Mouse (Mus musculus): ENCODE data around the gene Uap1. TPM values are rescaled to one million over a fixed set of nuclear protein-coding genes. Genes with fewer than 3 reads are reported as not detected.

Gene Uap1
- polyA plus RNA-seq, 1 experiment, result 34.0 TPM

GRCm38 (mm10) chr1:170147651-170148448 lies 26.9 kb downstream of the Uap1 start:
- DNase-seq (ENCODE audit: low read depth), result no peak
- TF ChIP-seq CTCF (IDR thresholded peaks at IDR 0.05; ENCODE audit: borderline replicate concordance, extremely low read depth, insufficient read depth, insufficient read length) (no peak), POLR2A (IDR thresholded peaks at IDR 0.05; ENCODE audit: borderline replicate concordance, extremely low read depth, insufficient read depth, insufficient read length, poor library complexity, severe bottlenecking) (no peak)

GRCm38 (mm10) chr1:170145606-170146005 lies 29.2 kb downstream of the Uap1 start:
- TF ChIP-seq POLR2A (IDR thresholded peaks at IDR 0.05; ENCODE audit: borderline replicate concordance, extremely low read depth, insufficient read depth, insufficient read length, poor library complexity, severe bottlenecking) (no peak), CTCF (IDR thresholded peaks at IDR 0.05; ENCODE audit: borderline replicate concordance, extremely low read depth, insufficient read depth, insufficient read length) (no peak)
- DNase-seq (ENCODE audit: low read depth), result no peak

GRCm38 (mm10) chr1:170142256-170142871 lies 32.4 kb downstream of the Uap1 start:
- TF ChIP-seq CTCF (IDR thresholded peaks at IDR 0.05; ENCODE audit: borderline replicate concordance, extremely low read depth, insufficient read depth, insufficient read length), result no peak
- no peak for TF ChIP-seq POLR2A (IDR thresholded peaks at IDR 0.05; ENCODE audit: borderline replicate concordance, extremely low read depth, insufficient read depth, insufficient read length, poor library complexity, severe bottlenecking)
- no peak for DNase-seq (ENCODE audit: low read depth)

GRCm38 (mm10) chr1:170141626-170142025 lies 33.1 kb downstream of the Uap1 start:
- no peak for DNase-seq (ENCODE audit: low read depth)
- TF ChIP-seq POLR2A (IDR thresholded peaks at IDR 0.05; ENCODE audit: borderline replicate concordance, extremely low read depth, insufficient read depth, insufficient read length, poor library complexity, severe bottlenecking), result no peak
- no peak for TF ChIP-seq CTCF (IDR thresholded peaks at IDR 0.05; ENCODE audit: borderline replicate concordance, extremely low read depth, insufficient read depth, insufficient read length)

GRCm38 (mm10) chr1:170136351-170137009 lies 38.3 kb downstream of the Uap1 start:
- peak; percentile 79 for DNase-seq (ENCODE audit: low read depth)
- TF ChIP-seq CTCF (IDR thresholded peaks at IDR 0.05; ENCODE audit: borderline replicate concordance, extremely low read depth, insufficient read depth, insufficient read length) (peak; percentile 67; the same call in 1 of the 2 replicates), POLR2A (IDR thresholded peaks at IDR 0.05; ENCODE audit: borderline replicate concordance, extremely low read depth, insufficient read depth, insufficient read length, poor library complexity, severe bottlenecking) (no peak)

- DNase-seq (ENCODE audit: low read depth), result no peak
- TF ChIP-seq CTCF (IDR thresholded peaks at IDR 0.05; ENCODE audit: borderline replicate concordance, extremely low read depth, insufficient read depth, insufficient read length), result no peak
- TF ChIP-seq POLR2A (IDR thresholded peaks at IDR 0.05; ENCODE audit: borderline replicate concordance, extremely low read depth, insufficient read depth, insufficient read length, poor library complexity, severe bottlenecking), result no peak
Observed at GRCm38 (mm10) chr1:170134264-170134663, 40.5 kb downstream of the Uap1 start.

- no peak for TF ChIP-seq CTCF (IDR thresholded peaks at IDR 0.05; ENCODE audit: borderline replicate concordance, extremely low read depth, insufficient read depth, insufficient read length)
- TF ChIP-seq POLR2A (IDR thresholded peaks at IDR 0.05; ENCODE audit: borderline replicate concordance, extremely low read depth, insufficient read depth, insufficient read length, poor library complexity, severe bottlenecking), result no peak
- DNase-seq (ENCODE audit: low read depth), result no peak
Observed at GRCm38 (mm10) chr1:170130962-170131361, 43.8 kb downstream of the Uap1 start.

GRCm38 (mm10) chr1:170124644-170125043 lies 50.1 kb downstream of the Uap1 start:
- TF ChIP-seq POLR2A (IDR thresholded peaks at IDR 0.05; ENCODE audit: borderline replicate concordance, extremely low read depth, insufficient read depth, insufficient read length, poor library complexity, severe bottlenecking) (no peak), CTCF (IDR thresholded peaks at IDR 0.05; ENCODE audit: borderline replicate concordance, extremely low read depth, insufficient read depth, insufficient read length) (no peak)
- no peak for DNase-seq (ENCODE audit: low read depth)

GRCm38 (mm10) chr1:170113616-170114015 lies 61.1 kb downstream of the Uap1 start:
- TF ChIP-seq POLR2A (IDR thresholded peaks at IDR 0.05; ENCODE audit: borderline replicate concordance, extremely low read depth, insufficient read depth, insufficient read length, poor library complexity, severe bottlenecking), result no peak
- TF ChIP-seq CTCF (IDR thresholded peaks at IDR 0.05; ENCODE audit: borderline replicate concordance, extremely low read depth, insufficient read depth, insufficient read length), result no peak

GRCm38 (mm10) chr1:170112261-170112660 lies 62.5 kb downstream of the Uap1 start:
- no peak for DNase-seq (ENCODE audit: low read depth)
- no peak for TF ChIP-seq POLR2A (IDR thresholded peaks at IDR 0.05; ENCODE audit: borderline replicate concordance, extremely low read depth, insufficient read depth, insufficient read length, poor library complexity, severe bottlenecking)
- TF ChIP-seq CTCF (IDR thresholded peaks at IDR 0.05; ENCODE audit: borderline replicate concordance, extremely low read depth, insufficient read depth, insufficient read length), result no peak

More at GRCm38 (mm10) chr1:170113616-170114015, 61.1 kb downstream of the Uap1 start:
- DNase-seq (ENCODE audit: low read depth), result no peak

GRCm38 (mm10) chr1:170111651-170112226 lies 63.0 kb downstream of the Uap1 start:
- DNase-seq (ENCODE audit: low read depth), result no peak

More at GRCm38 (mm10) chr1:170111651-170112226, 63.0 kb downstream of the Uap1 start:
- no peak for TF ChIP-seq POLR2A (IDR thresholded peaks at IDR 0.05; ENCODE audit: borderline replicate concordance, extremely low read depth, insufficient read depth, insufficient read length, poor library complexity, severe bottlenecking)
- TF ChIP-seq CTCF (IDR thresholded peaks at IDR 0.05; ENCODE audit: borderline replicate concordance, extremely low read depth, insufficient read depth, insufficient read length), result no peak

All from brain, embryonic 14.5 days (tissue).